Mouse (Mus musculus): Measurements from ENCODE around the gene Lpcat3.

The Lpcat3 gene

DNA sequence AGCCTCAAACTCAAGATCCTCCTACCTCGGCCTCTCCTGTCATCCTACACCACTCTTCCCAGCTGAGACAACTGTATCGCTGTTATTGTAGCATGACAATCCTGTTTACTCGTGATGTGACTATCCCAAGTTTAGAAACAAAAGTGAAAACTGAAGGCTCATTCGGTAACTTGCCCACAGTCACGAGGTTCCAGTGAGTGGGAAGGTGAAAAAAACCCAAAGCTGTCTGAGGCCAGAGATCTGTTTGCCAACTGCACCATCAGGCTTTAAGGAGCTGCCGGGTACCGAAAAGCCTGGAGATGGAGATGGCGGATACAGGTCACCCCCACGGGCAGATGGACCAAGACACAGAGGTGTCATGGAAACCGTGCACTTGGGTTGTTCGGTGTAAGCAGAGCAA is 74.2 kb downstream of the Lpcat3 start:
- no peak for DNase-seq (ENCODE audit: low read depth, low spot score)

GRCm38 (mm10) chr6:124738511-124739023 is 75.7 kb downstream of the Lpcat3 start, which contains the start of gene Ptpn6:
Ptpn6 (minus strand) TSS chr6:124738714.
- peak; percentile 38 for DNase-seq (ENCODE audit: low read depth, low spot score)

GRCm38 (mm10) chr6:124739231-124739796 is 76.5 kb downstream of the Lpcat3 start:
- no peak for DNase-seq (ENCODE audit: low read depth, low spot score)

GRCm38 (mm10) chr6:124740211-124740887 is 77.5 kb downstream of the Lpcat3 start:
- DNase-seq (ENCODE audit: low read depth, low spot score): peak; percentile 87

DNA sequence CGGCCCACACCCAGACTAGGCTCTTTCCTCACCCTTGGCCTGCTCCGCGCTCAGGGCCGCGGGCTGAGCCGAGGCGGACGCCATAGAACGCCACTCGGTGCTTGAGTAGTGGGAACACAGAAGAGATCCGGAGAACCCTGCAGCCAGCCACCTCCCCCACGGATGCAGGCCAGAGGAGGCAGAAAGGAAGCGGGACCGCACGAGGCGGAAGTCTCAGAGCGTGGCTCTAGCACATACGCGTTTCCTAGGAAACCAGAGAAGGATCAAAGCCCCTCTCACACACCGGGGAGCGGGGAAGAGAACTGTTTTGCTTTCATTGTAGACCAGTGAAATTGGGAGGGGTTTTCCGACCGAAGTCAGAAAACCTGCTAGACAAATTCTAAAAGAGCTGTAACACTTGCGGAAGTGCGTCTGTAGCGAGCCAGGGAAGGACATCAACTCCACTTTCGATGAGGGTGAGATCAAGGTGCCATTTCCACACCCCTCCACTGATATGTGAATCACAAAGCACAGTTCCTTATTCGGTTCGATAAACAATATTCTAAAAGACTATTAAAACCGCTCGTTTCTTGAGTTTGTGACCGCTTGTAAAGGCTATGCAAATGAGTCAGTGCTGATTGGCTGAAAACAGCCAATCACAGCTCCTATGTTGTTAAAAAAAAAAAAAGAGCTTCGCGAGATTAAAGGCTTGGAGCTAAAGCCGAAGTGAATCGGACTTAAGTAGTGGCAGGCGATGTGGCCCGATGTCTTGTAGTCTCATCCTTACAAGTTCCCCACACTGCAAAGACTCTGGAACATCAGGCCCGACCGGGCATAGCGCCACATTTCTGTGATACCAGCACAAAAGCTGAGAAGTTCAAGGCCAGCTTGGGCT is 78.3 kb downstream of the Lpcat3 start, which contains the start of gene Grcc10:
Gene Grcc10 (minus strand): TSS at position 487 of the 874 bp plus-strand sequence.
- peak; percentile 99 for DNase-seq (ENCODE audit: low read depth, low spot score)

DNA sequence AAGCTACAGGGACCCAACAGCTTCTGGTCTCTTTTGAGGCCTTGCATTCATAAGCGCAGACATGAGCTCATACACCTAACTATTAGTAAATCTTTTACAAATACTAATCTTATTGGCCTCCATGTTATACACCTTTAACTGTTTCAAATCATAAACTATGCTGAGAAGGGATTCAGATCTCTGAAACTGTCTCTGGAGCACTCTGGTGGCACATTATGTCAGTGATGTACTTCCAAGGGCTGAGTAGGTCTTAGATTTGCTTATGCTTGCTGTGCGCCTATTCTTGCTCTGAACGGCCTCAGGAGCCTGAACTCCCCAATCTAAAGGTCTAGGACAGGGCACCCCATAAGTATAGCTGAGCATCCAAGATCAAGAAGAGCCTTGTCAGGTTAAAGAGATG is 79.0 kb downstream of the Lpcat3 start:
- peak; percentile 38 for DNase-seq (ENCODE audit: low read depth, low spot score)

DNA sequence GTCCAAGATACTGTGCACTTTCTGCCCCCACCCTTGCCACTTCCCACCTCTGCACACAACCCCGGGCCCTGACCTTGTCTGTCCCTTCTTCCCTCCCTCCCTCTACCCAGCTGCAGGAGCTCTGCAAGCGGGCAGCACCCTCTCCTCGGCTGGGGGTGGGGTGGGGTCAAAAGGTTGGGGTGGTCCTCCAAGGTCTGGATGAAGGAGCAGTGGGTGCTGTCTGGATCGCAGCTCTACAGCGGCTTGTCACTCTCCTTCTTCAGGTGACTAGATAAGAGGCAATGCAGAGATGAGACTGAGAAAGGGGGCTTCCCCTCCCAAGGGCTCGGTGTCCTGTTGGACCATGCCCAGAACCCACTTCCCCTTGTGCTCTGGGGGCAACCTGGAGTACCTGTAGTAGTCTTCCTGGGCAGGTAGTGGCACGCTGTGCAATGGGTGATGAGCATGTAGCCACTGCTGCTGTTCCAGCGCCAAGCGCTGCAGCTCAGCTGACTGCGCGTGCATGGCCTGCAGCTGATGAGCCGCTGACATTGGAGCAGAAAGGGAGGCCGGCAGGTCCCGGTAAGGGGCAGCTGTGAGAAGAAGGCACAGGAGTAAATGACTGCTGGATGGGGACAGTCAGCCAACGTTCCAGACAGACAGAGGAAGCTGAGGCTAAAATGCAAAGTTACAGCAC is 80.2 kb downstream of the Lpcat3 start:
- no peak for DNase-seq (ENCODE audit: low read depth, low spot score)

- DNase-seq (ENCODE audit: low read depth, low spot score): no peak
Measured at GRCm38 (mm10) chr6:124743647-124744046, 80.8 kb downstream of the Lpcat3 start.

GRCm38 (mm10) chr6:124744755-124745321 is 82.0 kb downstream of the Lpcat3 start:
- DNase-seq (ENCODE audit: low read depth, low spot score): no peak

DNA sequence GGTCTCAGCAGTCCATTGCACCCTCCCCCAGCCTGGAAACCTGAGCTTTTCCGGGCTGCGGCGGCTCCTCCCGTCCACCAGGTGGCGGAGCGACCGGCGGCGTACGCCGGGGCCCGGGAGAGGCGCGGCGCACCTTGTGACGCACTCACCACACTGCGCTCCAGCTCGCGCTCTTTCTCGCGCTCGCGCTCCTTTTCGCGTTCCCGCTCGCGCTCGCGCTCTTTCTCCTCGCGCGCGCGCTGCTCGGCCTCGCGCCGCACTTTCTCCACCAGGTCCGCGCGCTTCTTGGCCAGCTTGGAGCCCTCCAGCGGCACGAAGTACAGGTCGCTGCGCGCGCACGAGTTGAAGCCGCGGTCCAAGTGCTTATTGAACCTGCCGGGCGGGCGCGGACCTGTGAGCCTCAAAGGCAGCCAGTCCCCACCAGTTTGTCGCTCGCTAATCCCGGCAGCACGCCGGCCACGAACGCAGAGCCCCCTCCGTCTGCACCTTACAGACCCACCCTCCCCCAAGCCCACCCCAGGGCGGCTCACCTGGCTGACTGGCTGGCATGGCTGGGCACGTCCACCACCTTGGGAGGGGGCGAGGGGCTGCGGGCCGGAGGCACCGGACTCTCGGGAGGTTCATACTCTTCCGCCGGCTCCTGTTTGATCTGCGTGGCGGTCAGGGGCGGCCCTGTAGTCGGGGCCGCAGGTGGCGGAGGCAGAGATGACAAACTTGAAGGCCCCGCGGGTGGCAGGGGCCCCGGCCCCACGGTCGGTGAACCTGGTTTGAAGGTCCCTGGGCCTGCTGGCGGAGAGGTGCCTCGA is 82.9 kb downstream of the Lpcat3 start:
- DNase-seq (ENCODE audit: low read depth, low spot score): no peak

DNA sequence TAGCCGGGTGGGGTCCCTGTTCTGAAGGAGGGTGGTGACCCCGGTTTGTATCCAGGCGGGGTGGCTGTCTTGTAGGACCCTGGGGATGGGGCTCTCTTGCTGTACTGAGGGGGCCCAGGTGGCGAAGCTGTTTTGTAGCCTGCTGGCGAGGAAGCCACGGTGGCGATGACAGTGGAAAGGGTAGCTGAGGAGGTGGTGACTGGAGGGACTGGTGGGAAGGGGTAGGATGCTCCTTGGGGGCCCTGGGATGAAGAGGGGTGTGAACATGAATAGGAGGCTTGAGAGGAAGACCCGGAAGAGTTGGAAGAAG is 83.4 kb downstream of the Lpcat3 start:
- DNase-seq (ENCODE audit: low read depth, low spot score): no peak

- no peak for DNase-seq (ENCODE audit: low read depth, low spot score)
Measured at GRCm38 (mm10) chr6:124746654-124747632, 84.1 kb downstream of the Lpcat3 start.

GRCm38 (mm10) chr6:124750405-124750804 is 87.6 kb downstream of the Lpcat3 start:
- no peak for DNase-seq (ENCODE audit: low read depth, low spot score)

DNA sequence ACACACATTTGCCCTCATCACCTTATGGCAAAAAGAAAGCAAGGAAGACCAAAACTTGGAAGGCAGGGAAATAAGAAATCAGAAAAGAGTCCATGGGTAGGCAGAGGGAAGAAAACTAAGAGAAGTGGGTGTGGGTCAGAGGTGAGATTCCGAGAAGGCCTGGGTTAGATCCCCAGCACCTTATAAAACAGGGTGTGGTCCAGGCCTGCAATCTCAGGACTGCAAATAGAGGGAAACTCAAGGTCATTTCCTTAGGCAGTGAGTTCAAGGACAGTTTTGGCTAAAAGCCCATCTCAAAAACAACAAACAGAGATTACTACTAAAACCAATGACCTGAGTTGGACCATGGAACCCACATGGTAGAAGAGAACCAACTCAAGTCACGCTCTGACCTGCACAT is 91.0 kb downstream of the Lpcat3 start:
- no peak for DNase-seq (ENCODE audit: low read depth, low spot score)

All from 3T3-L1 (cell line).